Mouse (Mus musculus): ENCODE results near the gene Ppox.
"Not testable (repeated sequence)": the region's sequence is repeated elsewhere in the genome, so short reads cannot be mapped to it uniquely, and the experiment has no call there.

Ppox gene

DNA sequence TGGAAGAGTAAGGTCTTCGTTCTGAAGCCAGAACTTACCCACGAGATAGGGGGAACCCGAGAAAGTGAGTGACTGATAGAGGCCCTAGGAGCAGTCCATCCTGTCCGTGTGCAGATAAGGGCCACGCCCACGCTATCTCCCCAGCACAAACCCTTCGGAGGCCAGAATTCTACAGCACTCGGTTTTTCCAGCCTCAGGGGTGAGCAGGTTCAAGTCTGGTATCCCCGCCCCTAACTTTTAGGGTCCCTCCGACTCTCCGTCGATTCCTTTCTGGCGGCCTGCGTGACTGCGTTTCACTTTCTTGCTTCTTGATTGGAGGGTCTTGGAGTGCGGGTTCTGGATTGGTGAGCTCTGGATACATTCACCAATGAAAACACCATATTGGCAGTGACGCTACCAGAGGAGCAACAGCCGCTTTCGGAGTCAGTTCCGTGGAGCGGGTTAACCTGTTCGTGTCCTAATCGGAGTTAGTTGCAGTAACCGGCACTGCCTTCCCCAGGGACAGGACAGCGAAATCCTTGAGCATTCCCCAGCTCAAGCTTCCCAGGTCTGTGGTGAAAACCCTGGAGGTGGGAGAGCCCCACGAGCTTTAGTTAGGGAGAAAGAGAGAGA is at the start of gene Ppox:
TSS of gene Ppox (minus strand) at position 271 of the 612 bp plus-strand sequence.
- peak; percentile 90 to 92 for DNase-seq

- DNase-seq, result no peak
Observed at GRCm38 (mm10) chr1:171330216-171330560, 49.2 kb upstream of the Ppox start.

DNA sequence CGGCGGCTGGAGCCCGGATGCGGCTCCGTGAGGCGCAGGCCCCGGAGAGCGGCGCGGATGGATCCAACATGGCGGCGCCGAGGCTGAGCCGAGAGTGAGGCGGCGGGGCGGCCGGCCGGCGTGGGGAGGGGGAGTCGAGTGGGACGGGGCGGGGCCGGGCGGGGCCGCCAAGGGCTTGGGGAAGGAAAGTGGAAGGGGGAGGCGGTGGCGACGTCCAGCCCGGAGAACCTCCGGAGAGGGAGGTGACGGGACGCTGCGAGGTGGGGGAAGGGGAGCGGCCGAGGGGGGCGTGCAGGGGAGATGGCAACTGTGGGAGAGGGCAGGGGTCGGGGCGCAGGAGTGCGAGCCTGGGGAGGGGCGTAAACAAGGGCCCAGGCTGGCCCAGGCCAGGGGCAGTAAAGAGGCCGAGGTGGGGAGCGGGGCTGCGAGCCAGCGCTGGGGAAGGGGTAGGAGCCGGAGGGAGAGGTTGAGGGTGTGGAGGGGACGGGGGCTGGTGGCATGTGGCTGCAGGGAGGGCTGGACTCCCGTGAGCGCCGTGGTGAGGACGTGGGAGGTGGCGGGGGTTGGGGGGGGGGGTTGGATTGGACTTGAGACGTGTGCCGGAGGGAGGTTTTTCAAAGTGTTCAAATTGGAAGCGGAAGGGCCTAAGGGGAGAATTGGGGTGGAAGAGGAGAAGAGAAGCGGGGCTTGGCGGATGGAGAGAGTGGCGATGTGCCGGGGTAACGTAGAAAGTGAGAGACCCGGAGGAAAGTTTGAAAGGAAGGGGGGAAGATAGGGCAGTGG is 48.6 kb upstream of the Ppox start:
- DNase-seq, result peak in 1 of 2 experiments; percentile 26

- peak; percentile 88 to 90 for DNase-seq
Observed at GRCm38 (mm10) chr1:171328839-171329432, 48.0 kb upstream of the Ppox start, which contains the start of gene Dedd. Dedd (plus strand) TSS chr1:171329145.

- DNase-seq, result no peak
Observed at GRCm38 (mm10) chr1:171328244-171328643, 47.3 kb upstream of the Ppox start.

DNA sequence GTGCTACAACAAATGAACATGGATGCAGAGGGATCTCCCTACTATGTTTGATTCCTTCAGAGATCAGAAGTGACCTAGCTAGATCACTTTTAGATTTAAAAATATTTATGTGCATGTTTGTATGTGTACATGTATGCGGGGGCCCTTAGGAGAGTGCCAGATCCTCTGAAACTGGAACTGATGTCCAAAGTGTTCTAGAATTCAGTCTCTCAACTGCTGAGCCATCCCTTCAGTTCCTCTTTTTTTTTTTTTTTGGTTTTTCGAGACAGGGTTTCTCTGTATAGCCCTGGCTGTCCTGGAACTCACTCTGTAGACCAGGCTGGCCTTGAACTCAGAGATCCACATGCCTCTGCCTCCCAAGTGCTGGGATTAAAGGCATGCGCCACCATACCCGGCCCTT is 45.6 kb upstream of the Ppox start:
- DNase-seq, result not testable (repeated sequence)

GRCm38 (mm10) chr1:171325571-171325970 is 44.6 kb upstream of the Ppox start:
- no peak for DNase-seq

DNA sequence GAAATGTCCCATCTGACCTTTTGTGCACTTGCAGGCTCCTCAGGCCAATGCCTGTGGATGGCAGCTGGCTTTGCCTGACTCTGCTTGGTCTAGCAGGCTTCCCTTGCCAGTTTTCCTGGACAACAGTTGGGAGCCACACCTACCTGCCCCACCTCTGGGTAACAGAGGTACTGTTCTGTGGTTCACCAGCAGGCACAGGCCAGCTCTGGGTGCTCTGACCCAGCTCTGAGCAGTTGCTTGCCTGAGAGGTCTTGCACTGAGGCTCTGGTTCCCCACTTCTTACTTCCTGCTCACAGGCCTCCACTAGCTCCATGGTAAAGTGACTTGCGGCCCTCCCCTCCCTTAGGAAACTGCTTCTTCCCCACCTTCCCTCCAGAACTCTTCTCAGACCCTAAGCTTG is 41.0 kb upstream of the Ppox start:
- DNase-seq, result no peak

- DNase-seq, result no peak
Observed at GRCm38 (mm10) chr1:171321415-171321814, 40.4 kb upstream of the Ppox start.

GRCm38 (mm10) chr1:171320151-171320550 is 39.2 kb upstream of the Ppox start:
- peak; percentile 78 to 79 for DNase-seq

- peak in 1 of 2 experiments; percentile 32 for DNase-seq
Observed at GRCm38 (mm10) chr1:171319748-171320147, 38.8 kb upstream of the Ppox start.

GRCm38 (mm10) chr1:171309321-171309720 is 28.3 kb upstream of the Ppox start:
- no peak for DNase-seq

DNA sequence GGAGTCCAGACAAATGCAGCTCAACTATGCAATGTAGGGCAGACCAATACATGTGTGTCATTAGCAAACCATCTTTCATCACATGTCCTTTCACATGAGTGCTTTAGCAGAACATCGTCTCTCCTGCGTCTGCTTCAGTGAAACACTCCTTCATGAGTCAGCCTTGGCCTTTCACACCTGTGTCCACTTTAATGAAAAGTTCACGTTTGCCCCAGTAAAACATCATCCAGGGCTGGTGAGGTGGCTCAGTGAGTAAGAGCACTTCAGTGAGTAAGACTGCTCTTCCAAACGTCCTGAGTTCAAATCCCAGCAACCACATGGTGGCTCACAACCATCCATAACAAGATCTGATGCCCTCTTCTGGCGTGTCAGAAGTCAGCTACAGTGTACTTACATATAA is 25.2 kb upstream of the Ppox start:
- not testable (repeated sequence) for DNase-seq

- DNase-seq, result peak in 1 of 2 experiments; percentile 35
Observed at GRCm38 (mm10) chr1:171298226-171298625, 17.2 kb upstream of the Ppox start.

DNA sequence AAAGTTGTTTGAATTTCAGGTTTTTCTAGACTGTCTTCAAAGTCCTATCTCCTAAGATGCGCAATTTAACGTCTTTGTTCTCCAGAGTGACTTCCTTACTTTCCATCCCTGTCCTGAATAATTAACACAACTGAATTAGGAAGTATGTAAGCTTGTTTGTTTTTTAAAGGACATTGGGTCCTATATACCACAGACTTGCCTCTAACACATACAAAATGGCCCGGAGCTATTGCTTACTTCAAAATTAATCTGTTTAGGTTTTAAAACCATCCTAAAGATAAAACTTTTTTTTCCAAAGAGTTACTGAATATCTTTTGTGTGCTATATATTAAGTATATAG is 14.0 kb upstream of the Ppox start:
- DNase-seq, result no peak

- DNase-seq, result peak; percentile 78 to 88
Observed at GRCm38 (mm10) chr1:171294298-171295062, 13.5 kb upstream of the Ppox start, which contains the start of gene Ufc1. Ufc1 (minus strand) TSS chr1:171295024.

- DNase-seq, result no peak
Observed at GRCm38 (mm10) chr1:171293906-171294297, 12.9 kb upstream of the Ppox start.

DNA sequence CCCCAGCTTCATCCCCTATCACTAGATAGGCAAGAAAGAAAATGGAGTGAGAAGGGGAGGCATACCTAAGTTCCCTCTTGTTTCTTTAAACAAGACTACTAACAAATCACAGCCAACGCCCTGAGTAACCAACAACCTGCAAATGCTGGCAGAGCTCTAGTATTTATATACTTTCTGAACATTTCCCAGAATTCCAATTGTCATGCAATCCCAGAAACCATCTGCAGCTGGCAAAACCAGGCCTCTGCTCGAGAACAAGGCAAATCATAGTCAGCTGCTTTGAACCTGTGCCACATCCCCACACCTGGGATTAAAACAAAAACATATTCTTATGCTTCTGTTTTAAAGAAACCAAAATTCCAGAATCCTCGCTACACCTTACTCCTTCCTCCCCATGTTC is 12.4 kb upstream of the Ppox start:
- DNase-seq, result no peak

DNA sequence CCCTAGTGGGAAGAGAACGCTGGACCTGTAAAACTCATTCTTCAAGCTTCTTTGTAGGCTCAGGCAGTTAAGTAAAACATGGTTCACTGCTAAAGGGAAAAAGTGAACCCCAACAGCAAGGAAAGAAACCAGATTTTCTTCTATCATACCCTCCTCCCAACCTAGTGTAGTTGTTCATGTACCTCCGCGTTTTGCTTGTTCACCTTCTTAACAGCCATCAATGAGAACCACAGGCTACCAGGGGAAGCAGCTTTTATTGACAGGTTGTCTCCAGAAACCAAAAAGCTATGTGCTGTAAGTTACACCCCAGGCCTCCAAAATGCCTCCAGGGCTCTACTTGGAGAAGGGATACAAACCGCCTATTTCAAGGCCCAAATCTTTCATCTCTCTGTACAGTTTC is 7.3 kb upstream of the Ppox start:
- DNase-seq, result peak in 1 of 2 experiments; percentile 3

GRCm38 (mm10) chr1:171287136-171288081 is 6.4 kb upstream of the Ppox start, which contains the start of gene Usp21:
Usp21 (minus strand) TSS chr1:171287991.
- peak; percentile 92 to 95 for DNase-seq

- peak in 1 of 2 experiments; percentile 9 for DNase-seq
Observed at GRCm38 (mm10) chr1:171286517-171286916, 5.5 kb upstream of the Ppox start.
